Mouse (Mus musculus) spleen, adult 2 months (tissue): ENCODE data around the gene Lamb1. TPM values are rescaled to one million over a fixed set of nuclear protein-coding genes. Genes with fewer than 3 reads are reported as not detected.

Source experiments
- DNase-seq, 2 experiments: peaks; one replicate each; pipeline versions ENCODE4 v3.0.0 to v3.0.0-alpha.2; 2012 to 2021; ENCODE audit warnings: low spot score in 2 of 2, low read depth in 1 of 2
- H3K27ac ChIP-seq: fragments of 200-500 bp; 2 replicates; pipeline ENCODE4 v1.5.1; 2012; ENCODE audit warnings: low read length, inconsistent platforms; ENCODE audit not compliant: insufficient read depth
- H3K27me3 ChIP-seq: fragments of 200-500 bp; 2 replicates; pipeline ENCODE4 v1.6.1; 2012; ENCODE audit warnings: mild to moderate bottlenecking, moderate library complexity, low read length, inconsistent platforms; ENCODE audit not compliant: control insufficient read depth, insufficient read depth
- H3K36me3 ChIP-seq: fragments of 200-500 bp; 2 replicates; pipeline ENCODE4 v1.6.1; 2012; ENCODE audit warnings: mild to moderate bottlenecking, low read length, inconsistent platforms; ENCODE audit not compliant: control insufficient read depth, insufficient read depth
- H3K4me1 ChIP-seq: fragments of 200-500 bp; 2 replicates; pipeline ENCODE4 v1.6.1; 2011; ENCODE audit warnings: inconsistent platforms; ENCODE audit not compliant: control insufficient read depth, insufficient read depth, insufficient read length
- H3K4me3 ChIP-seq: fragments of 200-500 bp; 2 replicates; pipeline ENCODE4 v1.5.1; 2011; ENCODE audit warnings: mild to moderate bottlenecking, inconsistent platforms; ENCODE audit not compliant: insufficient read depth, insufficient read length; ENCODE audit errors: extremely low read depth
- CTCF ChIP-seq: fragments of 200-500 bp; IDR thresholded peaks from 2 replicates; pipeline ENCODE4 v1.5.1; 2011; ENCODE audit warnings: mild to moderate bottlenecking, inconsistent platforms; ENCODE audit not compliant: insufficient read depth, insufficient read length, insufficient replicate concordance; ENCODE audit errors: extremely low read depth
- POLR2A ChIP-seq: fragments of 200-500 bp; IDR thresholded peaks from 2 replicates; pipeline ENCODE4 v1.6.1; 2011; ENCODE audit warnings: low read depth, low read length, inconsistent platforms
- WGBS: fragments of 180-500 bp; shearing (Covaris S2); methylation state at CpG from one replicate; pipeline ENCODE4 v1.1.7; 2018; 5-methylcytosine and 5-hydroxymethylcytosine counted together
- polyA plus RNA-seq: library from polyadenylated mRNA; depleted of rRNA; stranded (reverse); fragments of >200 nt; gene quantifications from 2 replicates; pipeline ENCODE4 v1.2.3, GENCODE M21; 2012

The Lamb1 gene
- polyA plus RNA-seq, 1 experiment = 1.5 TPM

DNA sequence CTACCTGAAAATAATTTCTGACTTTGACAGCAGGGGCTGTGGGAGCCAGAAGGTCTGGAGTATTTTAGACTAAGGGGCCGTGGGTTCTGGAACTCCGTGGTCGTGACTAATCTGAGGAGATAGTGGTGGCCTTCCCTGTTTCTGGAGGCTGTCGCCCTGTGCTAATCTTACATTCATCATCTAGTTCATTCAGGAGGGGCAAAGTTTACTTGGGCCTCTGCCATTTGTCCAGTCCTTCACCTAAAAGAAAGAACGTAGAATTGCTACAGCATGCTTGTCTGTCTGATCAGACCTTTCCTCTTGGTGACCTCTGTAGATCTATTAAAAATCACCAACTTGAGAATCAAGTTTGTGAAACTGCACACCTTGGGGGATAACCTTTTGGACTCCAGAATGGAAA, 17.2 kb downstream of the Lamb1 start:
- TF ChIP-seq CTCF (no peak), POLR2A (no peak)
- 85% methylated on average over 5 of the region's 5 CpGs for WGBS
- Histone ChIP-seq H3K36me3 (no peaks in the 10 kb centered on the region), H3K27ac (no peak overlapping the region), H3K4me1 (no peaks in the 10 kb centered on the region), H3K4me3 (no peak overlapping the region), H3K27me3 (no peaks in the 10 kb centered on the region)
- no peak for DNase-seq

DNA sequence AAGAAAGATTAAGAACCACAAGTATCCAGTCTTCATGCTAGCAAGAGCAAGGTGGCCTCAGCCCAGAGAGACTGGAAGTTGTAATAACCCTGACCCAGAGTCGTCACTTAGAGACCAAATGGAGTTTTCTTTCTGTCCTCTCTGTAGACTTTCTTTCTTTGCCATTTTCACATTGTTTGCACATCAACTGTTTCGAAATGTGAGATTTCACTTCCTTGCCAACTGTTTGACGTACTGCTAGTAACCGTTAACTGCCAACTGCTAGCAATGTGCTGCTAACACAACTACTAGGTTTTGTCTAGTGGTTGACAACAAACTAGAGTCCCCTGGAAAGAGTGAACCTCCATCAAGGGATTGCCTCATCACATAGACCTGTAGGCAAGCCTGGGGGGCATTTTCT, 18.1 kb downstream of the Lamb1 start:
- WGBS = 87% methylated on average over 4 of the region's 4 CpGs
- Histone ChIP-seq H3K36me3 (no peaks in the 10 kb centered on the region), H3K27me3 (no peaks in the 10 kb centered on the region), H3K4me3 (no peak overlapping the region), H3K27ac (no peak overlapping the region), H3K4me1 (no peaks in the 10 kb centered on the region)
- no peak for DNase-seq
- no peak for TF ChIP-seq POLR2A
- TF ChIP-seq CTCF = no peak

DNA sequence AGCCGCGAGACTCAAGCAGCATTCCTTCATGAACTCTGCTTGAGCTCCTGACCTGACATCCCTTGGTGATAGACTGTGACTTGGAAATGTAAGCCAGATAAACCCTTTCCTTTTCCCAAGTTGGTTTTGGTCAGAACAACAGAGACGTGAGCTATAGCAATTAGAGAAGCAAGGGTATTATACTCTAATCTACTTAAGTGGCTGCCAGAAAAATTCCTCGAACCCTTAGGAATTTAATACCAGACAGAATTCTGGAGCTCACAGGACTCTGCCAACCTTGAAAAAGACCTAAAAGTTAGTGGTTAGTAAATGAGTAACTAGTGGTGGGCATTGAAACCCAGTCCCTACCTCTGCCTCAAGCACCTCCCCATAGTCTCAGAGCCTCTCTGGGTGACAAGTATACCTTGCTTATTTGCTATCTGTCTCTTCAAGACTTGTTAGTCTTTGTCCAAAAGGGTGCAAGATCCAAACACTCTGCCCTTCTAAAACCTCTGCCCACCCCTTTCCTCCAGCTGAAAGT, 18.6 kb downstream of the Lamb1 start:
- no peak for TF ChIP-seq POLR2A
- no peak for TF ChIP-seq CTCF

DNA sequence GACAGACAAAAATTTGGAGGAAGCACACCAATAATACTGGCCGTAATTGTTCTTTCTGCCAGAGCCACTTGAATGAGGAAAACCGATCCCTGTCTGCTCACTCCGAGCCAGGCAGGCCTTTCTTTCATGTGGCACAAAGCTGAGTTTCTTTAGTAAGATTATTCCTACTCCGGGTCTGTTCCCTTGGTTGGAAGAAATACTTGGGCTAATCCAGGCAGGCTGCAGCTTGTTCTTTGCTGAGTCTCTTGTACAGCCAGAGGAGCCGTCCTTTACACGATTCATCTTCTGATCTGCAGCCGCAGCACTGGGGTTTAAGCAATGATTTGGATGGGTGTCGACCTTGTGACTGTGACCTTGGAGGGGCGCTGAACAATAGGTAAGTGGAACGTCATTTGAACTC, 24.0 kb downstream of the Lamb1 start:
- no peaks in the 10 kb centered on the region for H3K4me1 ChIP-seq
- 91% methylated on average over 10 of the region's 10 CpGs for WGBS
- H3K4me3 ChIP-seq = no peak overlapping the region
- H3K27ac ChIP-seq = no peak overlapping the region
- H3K36me3 ChIP-seq = no peaks in the 10 kb centered on the region
- H3K27me3 ChIP-seq = no peaks in the 10 kb centered on the region
- no peak for TF ChIP-seq CTCF
- no peak for DNase-seq

More for the DNA sequence above, 18.6 kb downstream of the Lamb1 start:
- Histone ChIP-seq H3K4me1 (no peaks in the 10 kb centered on the region), H3K36me3 (no peaks in the 10 kb centered on the region), H3K27ac (no peak overlapping the region), H3K27me3 (no peaks in the 10 kb centered on the region), H3K4me3 (no peak overlapping the region)
- no peak for DNase-seq
- 89% methylated on average over 4 of the region's 4 CpGs for WGBS

DNA sequence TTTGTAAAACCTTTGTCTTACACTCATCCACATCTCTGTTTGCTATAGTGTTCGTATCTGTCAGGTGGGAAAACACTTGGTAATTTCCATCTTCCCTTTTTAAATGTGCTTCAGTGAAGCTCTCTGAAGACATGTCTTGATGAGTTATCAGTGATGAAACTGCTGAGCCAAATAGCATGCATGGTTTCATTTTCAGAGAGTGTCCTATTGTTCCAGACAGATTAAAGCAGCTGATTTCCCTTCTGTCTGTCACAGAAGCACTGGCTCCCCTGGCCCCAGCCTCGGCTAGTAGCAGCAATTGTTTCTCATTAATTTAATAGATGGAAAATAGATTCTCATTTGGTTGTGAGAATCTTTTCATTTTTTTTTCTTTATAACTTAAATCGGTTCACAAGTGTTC, 25.9 kb downstream of the Lamb1 start:
- Histone ChIP-seq H3K36me3 (no peaks in the 10 kb centered on the region), H3K27me3 (no peaks in the 10 kb centered on the region), H3K4me3 (no peak overlapping the region), H3K27ac (no peak overlapping the region), H3K4me1 (no peaks in the 10 kb centered on the region)
- 79% methylated on average over 3 of the region's 3 CpGs for WGBS
- DNase-seq = no peak
- TF ChIP-seq POLR2A (no peak), CTCF (no peak)

DNA sequence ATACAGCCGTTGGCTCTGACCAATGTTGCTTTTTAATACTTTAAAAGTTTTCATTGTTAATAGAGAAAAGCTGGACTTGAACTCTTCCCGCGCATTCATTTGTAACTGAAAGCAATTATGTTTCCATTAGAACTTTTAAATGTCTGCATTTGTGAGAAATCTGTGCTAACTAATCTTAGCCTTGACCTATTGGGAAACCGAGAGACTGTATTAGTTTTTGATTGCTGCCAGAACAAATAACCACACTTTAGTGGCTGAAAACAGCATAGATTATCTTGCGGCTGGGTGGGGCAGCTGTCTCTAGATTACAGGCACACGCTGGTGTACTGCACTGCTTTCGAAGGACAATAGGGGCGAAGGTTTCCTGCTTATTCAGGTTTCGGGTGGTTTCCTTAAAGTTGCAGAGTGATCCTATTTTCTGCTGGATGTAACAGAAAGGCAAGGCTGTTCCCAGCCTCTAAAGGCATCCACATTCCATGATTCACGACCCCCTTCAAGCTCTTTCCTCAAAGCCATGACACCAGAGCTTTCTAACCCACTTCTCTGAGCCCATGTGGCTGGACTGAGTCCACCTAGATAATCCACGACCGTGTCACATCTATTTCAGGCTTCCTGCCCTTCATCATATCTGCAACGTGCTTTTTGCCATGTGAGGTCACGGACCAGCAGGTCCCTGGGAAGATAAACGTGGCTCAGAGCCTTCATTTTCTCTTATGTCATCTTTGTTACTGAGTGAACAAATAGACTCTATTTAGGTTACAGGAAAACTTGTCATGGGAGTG, 28.5 kb downstream of the Lamb1 start:
- Histone ChIP-seq H3K4me3 (no peak overlapping the region), H3K27ac (no peak overlapping the region), H3K27me3 (no peaks in the 10 kb centered on the region), H3K36me3 (no peaks in the 10 kb centered on the region), H3K4me1 (no peaks in the 10 kb centered on the region)
- no peak for DNase-seq
- no peak for TF ChIP-seq CTCF
- no peak for TF ChIP-seq POLR2A
- WGBS = 73% methylated on average over 15 of the region's 15 CpGs

DNA sequence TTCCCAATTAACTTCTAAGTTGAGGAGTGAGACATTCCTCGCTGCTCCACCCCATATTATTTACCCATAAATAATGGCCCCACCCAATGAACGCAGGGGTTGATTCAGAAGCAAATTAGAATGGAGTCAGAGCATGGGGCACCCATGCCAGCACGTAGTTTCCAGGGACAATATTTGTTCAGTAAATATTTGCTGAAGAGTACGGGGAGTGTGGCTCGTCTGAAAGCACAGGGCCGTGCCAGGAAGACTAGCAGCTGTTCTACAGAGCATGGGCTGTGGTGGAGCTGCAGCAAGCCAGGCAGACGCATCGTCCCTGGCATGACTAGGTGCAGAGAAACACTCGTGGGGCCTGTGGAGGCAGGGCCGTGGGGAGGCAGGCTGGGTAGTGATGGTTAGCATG, 29.5 kb downstream of the Lamb1 start:
- Histone ChIP-seq H3K36me3 (no peaks in the 10 kb centered on the region), H3K4me1 (no peaks in the 10 kb centered on the region), H3K4me3 (no peak overlapping the region), H3K27me3 (no peaks in the 10 kb centered on the region), H3K27ac (no peak overlapping the region)
- 78% methylated on average over 10 of the region's 10 CpGs for WGBS
- no peak for DNase-seq
- TF ChIP-seq CTCF = no peak
- no peak for TF ChIP-seq POLR2A
